Mouse (Mus musculus) ovary, postnatal 14 days (tissue): ENCODE measurements around the gene Kantr.

Source experiments
- DNase-seq: peaks from one replicate; pipeline ENCODE4 v3.0.0; 2022; ENCODE audit warnings: low spot score

Gene Kantr

DNA sequence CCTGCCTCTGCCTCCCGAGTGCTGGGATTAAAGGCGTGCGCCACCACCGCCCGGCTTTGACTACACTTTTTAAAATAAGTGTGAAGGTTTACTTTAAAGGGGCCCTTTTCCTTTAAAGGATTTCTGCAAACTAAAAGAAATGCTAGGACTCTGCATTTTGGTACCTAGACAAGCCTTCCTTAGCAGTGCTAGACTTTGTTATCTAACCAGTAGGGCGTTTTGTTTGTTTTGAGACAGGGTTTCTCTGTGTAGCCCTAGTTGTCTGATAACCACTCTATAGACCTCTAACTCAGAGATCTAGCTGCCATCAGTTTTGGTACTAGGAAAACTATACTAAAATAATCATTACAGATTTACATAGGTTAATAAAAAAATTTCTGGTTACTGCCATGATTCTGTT lies 47.9 kb downstream of the Kantr start:
- no peak for DNase-seq

- DNase-seq, result no peak
These were observed 56.1 kb downstream of the Kantr start for GRCm38 (mm10) chrX:152271189-152271588.
